Mouse (Mus musculus) mouse embryonic stem cell (cell line): ENCODE data around the gene Prr27.

Source experiments
- in situ Hi-C, 2 experiments: fragments of 300-500 bp; cut with MboI; formaldehyde crosslinking; loops; 1 replicate in 1 of 2; 3 replicates in 1 of 2; pipeline ENCODE4 v1.14.3; 2019 to 2020; ENCODE audit warnings: low sequenced_read_pairs in 2 of 2, low pct_unique_long_range_greater_than_20kb in 1 of 2, mixed read lengths in 1 of 2; ENCODE audit not compliant: unreplicated experiment in 1 of 2

Prr27 gene

GRCm38 (mm10) chr5:87825386-87825785, at the start of gene Prr27:
Gene Prr27 (plus strand): TSS chr5:87825686.
- in situ Hi-C loops, result no loop called here

- in situ Hi-C loops, result no loop called here
Measured at GRCm38 (mm10) chr5:87782731-87783130, 42.8 kb upstream of the Prr27 start.

- in situ Hi-C loops, result no loop called here
Measured at GRCm38 (mm10) chr5:87807782-87808181, 17.7 kb upstream of the Prr27 start, which contains the start of gene Csn1s2b. Gene Csn1s2b (plus strand): TSS chr5:87808082.

GRCm38 (mm10) chr5:87809253-87809652, 16.2 kb upstream of the Prr27 start:
- in situ Hi-C loops, result no loop called here

- in situ Hi-C loops, result loop anchor here in 1 of 2 experiments (25.0 kb wide), 1 partner anchor 532 kb away; the partner anchor contains the start of gene Amtn
Measured at GRCm38 (mm10) chr5:87855136-87855716, 29.7 kb downstream of the Prr27 start.

- in situ Hi-C loops, result loop anchor here in 1 of 2 experiments (25.0 kb wide), 1 partner anchor 517 kb away; the partner anchor contains the start of gene Amtn
Measured at GRCm38 (mm10) chr5:87870084-87870483, 44.6 kb downstream of the Prr27 start.

- in situ Hi-C loops, result loop anchor here in 1 of 2 experiments (25.0 kb wide), 1 partner anchor 516 kb away; the partner anchor contains the start of gene Amtn
Measured at GRCm38 (mm10) chr5:87871423-87871822, 45.9 kb downstream of the Prr27 start.

GRCm38 (mm10) chr5:87884729-87885128, 59.2 kb downstream of the Prr27 start, which contains the start of gene Odam:
Gene Odam (plus strand): TSS chr5:87885029.
- in situ Hi-C loops, result no loop called here
